Mouse (Mus musculus) liver, postnatal 0 days (tissue): ENCODE data around the gene Runx3.

Experiments
- CTCF ChIP-seq: sonication (generic); IDR thresholded peaks from 2 replicates; pipeline ENCODE4 v1.5.1; 2016; ENCODE audit warnings: antibody characterized with exemption, low read depth
- EP300 ChIP-seq: IDR thresholded peaks from 2 replicates; pipeline ENCODE4 v1.6.1; 2016; ENCODE audit warnings: antibody characterized with exemption, low read depth, mild to moderate bottlenecking

DNA sequence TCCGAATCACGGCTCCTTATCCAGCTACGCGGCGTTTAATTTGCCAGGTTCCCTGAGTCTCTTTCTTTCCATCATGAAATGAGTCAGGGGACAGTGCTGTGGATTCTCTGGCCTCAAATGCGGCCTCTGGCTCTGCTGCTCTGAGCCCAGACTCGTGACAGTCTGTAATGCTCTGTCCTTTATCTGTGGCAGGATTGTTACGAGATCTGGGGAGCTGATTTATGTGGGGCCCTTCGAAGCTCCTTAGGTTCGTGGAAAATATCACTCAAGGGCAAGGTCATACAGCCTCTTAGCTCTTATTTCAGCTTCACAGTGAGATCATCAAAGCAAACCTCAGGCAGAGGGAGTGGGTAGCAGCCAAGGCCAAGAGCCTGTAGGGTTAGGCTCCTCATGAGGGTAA lies 6.2 kb upstream of the Runx3 start:
- TF ChIP-seq CTCF (no peak), EP300 (no peak)
